Mouse (Mus musculus) left cerebral cortex, adult 18-20 months (tissue): Measurements from ENCODE around the gene Gm1123. TPM values are rescaled to one million over a fixed set of nuclear protein-coding genes. Genes with fewer than 3 reads are reported as not detected.

ENCODE experiments used
- DNase-seq, 2 experiments: peaks; one replicate each; pipeline ENCODE4 v3.0.0; 2021 to 2022; ENCODE audit warnings: low spot score in 2 of 2, mixed read lengths in 1 of 2
- total RNA-seq, 2 experiments: library from RNA; stranded (reverse); gene quantifications; 2 replicates each; pipeline ENCODE4 v1.2.3; 2021

The Gm1123 gene
- total RNA-seq, 2 experiments from 2014 or later: not detected

DNA sequence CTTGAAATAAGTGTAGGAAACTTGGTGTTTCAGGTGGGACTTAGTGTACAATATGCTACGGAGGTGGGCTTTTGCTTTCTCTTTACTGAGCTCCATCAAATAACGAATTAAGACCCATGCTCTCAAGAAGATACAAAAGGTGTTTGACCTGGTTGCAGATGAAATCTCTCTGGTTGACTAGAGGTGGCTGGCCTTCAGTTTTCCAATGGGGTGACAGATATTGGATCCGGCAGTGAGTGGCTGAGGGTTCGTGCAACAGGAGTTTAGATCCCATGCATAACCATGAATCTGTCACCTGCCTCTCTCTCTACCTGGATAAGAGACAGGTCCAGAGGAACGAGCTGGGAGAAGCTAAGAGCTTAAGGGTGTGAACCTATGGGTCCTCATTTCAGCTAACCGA is 76.9 kb downstream of the Gm1123 start:
- DNase-seq: no peak

GRCm38 (mm10) chr9:98957751-98958351 is 77.7 kb downstream of the Gm1123 start:
- no peak for DNase-seq

Other genes starting within 250 kb of the Gm1123 start
- not detected for gene Prr23a1, start 193.2 kb downstream of the Gm1123 start, total RNA-seq
- not detected for gene Prr23a2, start 179.2 kb downstream of the Gm1123 start, total RNA-seq
- not detected for gene Prr23a3, start 170.9 kb downstream of the Gm1123 start, total RNA-seq
- gene 7420426K07Rik, start 132.6 kb downstream of the Gm1123 start, total RNA-seq: not detected
- under 1 TPM; 0.82 to 0.95 TPM for gene Foxl2, start 80.4 kb downstream of the Gm1123 start, total RNA-seq
- 10 to 100 TPM; 34.3 to 41.1 TPM for gene Faim, start 49.3 kb downstream of the Gm1123 start, total RNA-seq
- gene Pik3cb, start 104.9 kb upstream of the Gm1123 start, total RNA-seq: 10 to 100 TPM; 24.4 to 25.5 TPM
- not detected for gene Faiml, start 201.5 kb upstream of the Gm1123 start, total RNA-seq
- 10 to 100 TPM; 19.2 to 23.9 TPM for gene Cep70, start 207.7 kb upstream of the Gm1123 start, total RNA-seq